Mouse (Mus musculus) liver, embryonic 14 days (tissue): ENCODE measurements around the gene Apoc1. TPM values are rescaled to one million over a fixed set of nuclear protein-coding genes. Genes with fewer than 3 reads are reported as not detected.

Source experiments
- polyA plus RNA-seq: library from polyadenylated mRNA; depleted of rRNA; stranded (reverse); fragments of >200 nt; gene quantifications from 2 replicates; pipeline ENCODE4 v1.2.3, GENCODE M21; 2012; rRNA removed

Apoc1 gene
- polyA plus RNA-seq, result 191 and 192 TPM in 2 replicates

DNA sequence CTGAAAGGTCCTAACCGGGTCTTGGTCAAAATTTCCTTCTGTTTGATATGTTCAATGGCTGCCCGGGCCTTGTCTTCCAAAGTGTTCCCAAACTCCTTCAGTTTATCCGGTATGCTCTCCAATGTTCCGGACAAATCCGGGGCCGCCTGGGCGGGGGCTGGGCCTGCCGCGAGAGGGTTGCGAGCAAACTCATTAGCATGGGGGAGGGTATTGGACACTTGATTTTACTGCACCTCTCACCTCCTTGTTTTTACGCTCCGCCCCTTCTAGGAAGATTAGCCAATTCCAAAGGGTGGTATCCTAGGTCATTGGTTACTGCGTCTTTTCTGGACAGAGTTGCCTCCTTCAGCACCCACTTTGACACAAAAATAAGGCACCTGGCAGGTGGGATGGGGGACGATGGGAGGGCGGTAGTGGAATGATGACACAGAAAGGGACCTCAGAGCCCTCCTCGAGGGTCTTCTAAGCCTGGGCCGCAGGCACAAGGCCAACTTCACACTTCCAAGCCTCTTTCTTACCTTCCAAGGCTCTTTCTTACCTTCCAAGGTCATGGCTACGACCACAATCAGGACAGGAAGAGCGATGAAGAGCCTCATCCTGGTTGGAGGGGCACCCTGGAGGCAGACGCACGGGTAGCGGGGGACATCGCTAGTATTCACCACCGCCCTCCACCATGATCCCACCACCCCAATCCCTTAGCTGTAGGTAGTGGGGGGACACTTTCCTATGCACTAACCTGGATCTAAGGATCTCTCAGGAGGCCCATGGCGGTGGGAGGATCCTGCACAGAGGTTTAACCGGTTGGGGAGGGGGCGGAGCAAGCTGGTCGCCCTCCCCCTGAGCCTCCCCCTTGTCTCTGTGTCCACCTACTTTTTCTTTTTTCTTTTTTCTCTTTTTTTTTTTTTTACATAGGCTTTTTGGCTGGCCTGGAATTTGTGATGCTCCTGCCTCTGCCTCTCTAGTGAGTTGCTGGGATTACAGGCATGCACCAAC, at the start of gene Apoc1:
Gene Apoc1, minus strand, starts transcription at position 788 of the 993 bp plus-strand sequence.

DNA sequence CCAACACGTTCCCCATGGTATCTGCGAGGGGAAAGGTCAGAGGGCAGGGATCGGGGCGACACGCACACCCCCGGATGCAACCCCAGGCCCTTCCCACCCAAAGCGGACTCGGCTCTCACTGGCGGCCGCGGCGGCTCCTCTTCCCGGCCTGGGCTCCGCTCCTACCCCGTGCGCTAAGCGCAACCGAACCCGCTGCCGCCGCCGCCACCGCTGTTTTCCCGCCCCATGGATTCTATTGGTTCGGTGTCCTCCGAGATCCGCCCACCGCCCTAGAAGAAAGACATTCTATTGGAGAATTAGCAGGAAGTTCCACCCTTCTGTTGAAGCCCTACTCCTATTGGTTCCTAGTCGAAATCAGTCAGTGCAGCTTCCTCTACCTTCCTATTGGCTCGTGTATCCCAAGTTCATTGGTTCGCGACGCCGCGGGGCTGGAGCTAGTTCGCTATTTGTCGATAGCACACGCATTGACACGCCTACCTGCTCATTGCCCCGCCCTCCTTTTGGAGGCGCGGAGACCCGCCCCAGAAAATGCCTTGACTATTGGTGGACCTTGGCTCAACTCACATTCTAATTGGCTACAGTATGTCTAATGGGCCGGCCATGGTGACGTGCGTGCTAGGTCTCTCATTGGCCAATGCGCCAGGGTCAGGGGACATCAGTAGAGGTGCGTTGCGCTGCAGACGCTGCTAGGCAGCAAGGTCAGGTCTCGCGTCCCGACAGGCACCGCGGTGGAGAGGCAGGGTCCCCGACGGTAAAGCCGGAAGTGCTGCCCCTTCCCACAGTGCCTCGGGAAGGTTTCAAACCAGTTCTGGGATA, 23.0 kb upstream of the Apoc1 start, which contains the start of gene Tomm40:
Gene Tomm40, minus strand, starts transcription at position 200 of the 816 bp plus-strand sequence.

DNA sequence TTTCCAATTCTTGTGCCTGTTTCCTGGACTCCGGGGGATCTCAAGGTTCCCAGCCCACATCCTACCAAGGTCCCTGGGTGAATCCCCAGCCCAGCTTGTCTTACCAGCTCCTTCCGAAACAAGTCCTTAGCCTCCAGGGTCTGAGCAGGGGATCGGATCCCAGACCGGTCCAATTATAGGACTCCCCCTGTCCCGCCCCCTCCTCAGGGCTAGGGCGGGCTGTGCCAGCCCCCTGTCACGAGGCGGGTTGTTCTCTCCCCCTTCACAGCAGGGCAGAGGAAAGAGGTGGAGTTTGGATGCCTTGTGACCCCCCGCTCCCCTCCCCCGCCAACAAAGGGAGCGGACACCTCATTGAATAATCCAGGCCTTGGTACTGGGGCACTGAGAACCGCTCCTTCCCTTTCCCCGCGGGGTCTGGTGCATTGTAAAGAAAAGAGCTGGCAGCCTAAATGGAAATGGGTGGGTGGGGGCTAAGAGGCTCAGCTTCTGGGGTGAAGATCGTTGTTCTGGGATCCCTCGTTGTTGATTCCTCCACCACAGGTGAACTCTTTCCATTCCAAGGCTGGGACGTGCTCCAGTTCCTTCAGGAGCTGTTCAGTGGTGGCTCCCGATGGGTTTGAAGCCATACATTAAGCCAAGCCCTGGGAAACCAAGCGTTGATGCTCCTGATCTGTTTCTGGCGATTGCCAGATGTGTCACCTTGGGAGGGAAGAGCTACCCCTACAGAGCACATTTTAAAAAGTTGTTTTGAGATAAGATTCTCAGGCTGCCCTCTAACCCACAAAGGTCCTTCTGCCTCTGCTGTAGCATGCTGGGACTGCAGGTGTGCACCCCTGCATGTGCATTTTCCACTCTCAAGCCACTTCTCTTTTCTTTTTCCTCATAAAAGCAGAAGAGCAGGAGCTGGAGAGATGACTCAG, 6.7 kb upstream of the Apoc1 start, which contains the start of gene Apoe:
Gene Apoe, minus strand, starts transcription at position 282 of the 920 bp plus-strand sequence.

DNA sequence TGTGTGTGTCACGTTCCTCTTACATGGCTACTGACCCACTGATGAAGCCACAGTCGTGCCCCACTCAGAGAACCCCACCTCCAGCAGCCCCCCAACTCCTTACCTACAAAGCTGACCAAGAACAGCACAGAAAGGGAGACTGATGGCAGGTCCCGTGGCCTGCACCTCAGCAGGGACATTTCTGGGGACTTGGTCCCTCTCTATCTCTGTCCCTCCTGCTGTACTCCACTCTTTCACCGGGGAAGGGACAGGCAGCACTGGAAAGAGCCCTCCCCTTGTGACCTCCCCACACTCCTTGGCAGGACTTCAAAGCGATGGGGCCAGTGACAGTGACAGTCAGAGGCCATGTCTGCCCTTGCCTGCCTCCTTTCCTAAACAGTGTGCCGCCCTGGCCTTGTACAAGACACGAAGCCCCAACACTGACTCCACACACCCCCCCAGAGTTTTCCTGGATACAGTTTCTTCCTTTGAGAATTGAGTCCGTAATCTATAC, 11.2 kb downstream of the Apoc1 start, which contains the start of the genes Gm44805 and Apoc4:
Gene Gm44805, minus strand, starts transcription at position 222 of the 493 bp plus-strand sequence.
Gene Apoc4, minus strand, starts transcription at position 278 of the 493 bp plus-strand sequence.

DNA sequence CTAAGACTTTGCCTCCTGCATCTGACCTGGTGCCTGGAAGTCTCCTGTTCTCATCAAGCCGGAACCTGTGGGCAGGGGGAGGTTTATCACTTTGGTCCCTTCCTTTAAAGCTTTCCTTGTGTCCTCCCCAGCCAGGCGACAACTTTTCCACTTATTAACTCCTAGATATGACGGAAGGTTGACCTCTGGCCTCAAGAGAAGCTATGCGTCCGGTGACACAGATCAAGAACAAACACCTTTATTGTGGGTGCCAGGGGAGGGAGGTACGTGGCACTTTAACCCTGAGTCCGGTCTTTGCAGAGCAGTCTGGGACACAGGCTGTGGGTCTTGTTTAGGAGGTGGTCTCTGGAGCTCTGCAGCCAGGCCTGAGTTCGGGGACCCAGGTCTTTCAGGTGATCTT, 14.6 kb downstream of the Apoc1 start, which contains the start of gene Apoc2:
Gene Apoc2, minus strand, starts transcription at position 70 of the 400 bp plus-strand sequence.

DNA sequence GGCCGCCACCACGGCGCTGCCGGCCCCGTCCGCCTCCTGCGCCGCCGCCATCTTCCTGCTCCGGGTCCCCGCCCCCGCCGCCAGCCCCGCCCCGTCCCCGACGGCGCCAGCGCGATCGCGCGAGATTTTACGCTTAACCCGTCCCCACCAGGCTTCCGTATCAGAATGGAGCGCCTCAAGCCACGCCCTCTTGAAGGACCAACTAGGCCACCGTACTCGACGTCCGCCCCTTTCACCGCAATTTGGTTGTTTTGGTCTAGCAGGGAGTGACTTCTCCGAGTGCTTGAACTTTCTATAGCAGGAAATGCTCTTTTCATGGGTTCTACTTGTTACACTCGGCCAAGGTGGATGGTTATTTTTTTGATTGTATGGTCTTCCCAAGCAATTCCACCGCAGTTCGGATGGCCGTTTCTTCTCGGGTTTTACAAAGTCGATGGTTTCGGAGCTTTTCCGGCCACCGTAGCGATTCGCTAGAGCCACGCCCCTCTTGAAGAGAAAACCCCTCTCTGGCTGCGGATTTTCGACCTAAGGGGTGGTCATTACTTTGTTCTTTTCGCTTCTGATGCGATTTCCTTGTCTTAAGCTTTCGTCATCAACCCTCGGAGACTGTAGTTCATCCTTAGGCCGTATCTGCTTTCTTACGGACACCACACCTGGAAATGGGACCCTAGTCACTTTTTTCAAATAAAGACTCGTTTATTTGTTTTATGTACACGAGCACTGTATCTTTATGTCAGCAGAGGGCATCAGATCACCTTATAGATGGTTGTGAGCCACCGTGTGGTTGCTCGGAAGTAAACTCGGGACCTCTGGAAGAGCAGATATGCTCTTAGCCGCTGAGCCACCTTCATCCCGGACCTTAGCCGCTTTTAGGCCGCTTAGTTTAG, 27.3 kb downstream of the Apoc1 start, which contains the start of gene Clptm1:
Gene Clptm1, minus strand, starts transcription at position 79 of the 887 bp plus-strand sequence.

Other genes starting within 250 kb of the Apoc1 start
- 2.2 and 2.6 TPM in 2 replicates for gene Mark4, start 233.8 kb downstream of the Apoc1 start, polyA plus RNA-seq
- gene Exoc3l2, start 229.3 kb downstream of the Apoc1 start, polyA plus RNA-seq, result 1.7 and 1.9 TPM in 2 replicates
- 1.8 and 2.1 TPM in 2 replicates for gene Bloc1s3, start 184.3 kb downstream of the Apoc1 start, polyA plus RNA-seq
- gene Trappc6a, start 184.3 kb downstream of the Apoc1 start, polyA plus RNA-seq, result 19.8 and 25.1 TPM in 2 replicates
- gene Nkpd1, start 174.8 kb downstream of the Apoc1 start, polyA plus RNA-seq, result 0.03 TPM in 2 replicates
- gene Ppp1r37, start 129.6 kb downstream of the Apoc1 start, polyA plus RNA-seq, result 17.7 and 19.6 TPM in 2 replicates
- 0.66 and 0.83 TPM in 2 replicates for gene Zfp296, start 115.4 kb downstream of the Apoc1 start, polyA plus RNA-seq
- gene Gemin7, start 115.1 kb downstream of the Apoc1 start, polyA plus RNA-seq, result 29.5 and 35.4 TPM in 2 replicates
- 19.1 and 20.8 TPM in 2 replicates for gene Clasrp, start 88.2 kb downstream of the Apoc1 start, polyA plus RNA-seq
- gene Relb, start 63.2 kb downstream of the Apoc1 start, polyA plus RNA-seq, result 1.3 and 1.5 TPM in 2 replicates
- gene Clptm1, start 27.6 kb downstream of the Apoc1 start, polyA plus RNA-seq, result 19.1 and 22.8 TPM in 2 replicates
- 439 and 482 TPM in 2 replicates for gene Apoc2, start 14.7 kb downstream of the Apoc1 start, polyA plus RNA-seq
- gene Gm44805, start 11.2 kb downstream of the Apoc1 start, polyA plus RNA-seq, result 2.8 and 3.9 TPM in 2 replicates
- gene Apoc4, start 11.2 kb downstream of the Apoc1 start, polyA plus RNA-seq, result 77.5 and 93.8 TPM in 2 replicates
- 2,192 and 2,254 TPM in 2 replicates for gene Apoe, start 6.5 kb upstream of the Apoc1 start, polyA plus RNA-seq
- gene Tomm40, start 22.8 kb upstream of the Apoc1 start, polyA plus RNA-seq, result 46.5 and 58.9 TPM in 2 replicates
- gene Nectin2, start 57.8 kb upstream of the Apoc1 start, polyA plus RNA-seq, result 7.6 and 8.0 TPM in 2 replicates
- gene Bcam, start 78.4 kb upstream of the Apoc1 start, polyA plus RNA-seq, result 5.7 and 6.1 TPM in 2 replicates
- gene Cblc, start 104.1 kb upstream of the Apoc1 start, polyA plus RNA-seq, result 0.78 and 0.98 TPM in 2 replicates
- 2.6 TPM in 2 replicates for gene Bcl3, start 130.1 kb upstream of the Apoc1 start, polyA plus RNA-seq
- 0.03 TPM in 1 of 2 replicates, not detected in the other for gene Gm19345, start 159.3 kb upstream of the Apoc1 start, polyA plus RNA-seq
- 0.01 and 0.02 TPM in 2 replicates for gene Ceacam16, start 168.6 kb upstream of the Apoc1 start, polyA plus RNA-seq
- 0.01 TPM in 1 of 2 replicates, not detected in the other for gene Ceacam19, start 195.3 kb upstream of the Apoc1 start, polyA plus RNA-seq
- gene Pvr, start 228.5 kb upstream of the Apoc1 start, polyA plus RNA-seq, result 2.3 TPM in 2 replicates